Mouse (Mus musculus) MN1 (cell line): ENCODE data around the gene Gpr156.

Source experiments
- DNase-seq: peaks from one replicate; pipeline ENCODE4 v3.0.0-alpha.2; 2016; ENCODE audit warnings: low spot score

Gpr156 gene

GRCm38 (mm10) chr16:37916138-37916817 lies at the start of gene Gpr156:
TSS of gene Gpr156 (plus strand) at chr16:37916496.
- DNase-seq, result no peak

DNA sequence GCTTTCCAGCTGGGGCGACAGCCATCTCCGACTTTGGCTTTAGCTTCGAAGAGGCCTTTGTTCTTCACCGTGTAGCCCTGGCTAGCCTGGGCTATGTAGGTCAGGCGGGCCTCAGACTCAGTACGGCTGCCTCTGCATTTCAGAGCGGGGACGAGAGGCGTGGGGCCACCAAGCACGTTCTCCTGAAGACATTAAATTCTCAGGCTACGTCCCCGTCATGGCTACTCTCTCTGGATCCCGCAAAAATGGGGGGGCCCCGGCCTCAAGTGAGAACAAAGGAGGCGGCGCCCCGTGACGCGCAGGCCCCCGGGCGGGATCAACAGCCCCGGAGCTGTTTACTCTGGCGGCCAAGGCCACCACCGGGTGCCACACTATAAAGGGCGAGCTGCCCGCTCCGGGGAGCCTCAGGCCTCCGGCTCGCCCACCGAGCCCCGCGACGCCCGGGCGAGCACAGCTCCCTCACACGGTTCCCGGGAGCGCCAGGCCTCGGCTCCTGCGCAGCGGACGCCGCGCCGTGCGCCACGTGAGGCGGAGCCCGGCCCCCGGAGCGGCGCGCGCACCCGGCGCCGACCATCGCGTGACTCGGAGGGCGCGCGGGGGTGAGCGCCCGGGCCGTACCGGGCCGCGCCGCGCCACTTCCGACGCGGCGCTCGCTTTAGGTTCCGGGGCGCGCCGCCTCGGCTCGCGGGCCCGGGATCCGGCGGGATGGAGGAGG lies 48.3 kb upstream of the Gpr156 start, which contains the start of gene Lrrc58:
Gene Lrrc58 (plus strand): TSS at position 599 of the 715 bp plus-strand sequence.
- peak; percentile 86 for DNase-seq

DNA sequence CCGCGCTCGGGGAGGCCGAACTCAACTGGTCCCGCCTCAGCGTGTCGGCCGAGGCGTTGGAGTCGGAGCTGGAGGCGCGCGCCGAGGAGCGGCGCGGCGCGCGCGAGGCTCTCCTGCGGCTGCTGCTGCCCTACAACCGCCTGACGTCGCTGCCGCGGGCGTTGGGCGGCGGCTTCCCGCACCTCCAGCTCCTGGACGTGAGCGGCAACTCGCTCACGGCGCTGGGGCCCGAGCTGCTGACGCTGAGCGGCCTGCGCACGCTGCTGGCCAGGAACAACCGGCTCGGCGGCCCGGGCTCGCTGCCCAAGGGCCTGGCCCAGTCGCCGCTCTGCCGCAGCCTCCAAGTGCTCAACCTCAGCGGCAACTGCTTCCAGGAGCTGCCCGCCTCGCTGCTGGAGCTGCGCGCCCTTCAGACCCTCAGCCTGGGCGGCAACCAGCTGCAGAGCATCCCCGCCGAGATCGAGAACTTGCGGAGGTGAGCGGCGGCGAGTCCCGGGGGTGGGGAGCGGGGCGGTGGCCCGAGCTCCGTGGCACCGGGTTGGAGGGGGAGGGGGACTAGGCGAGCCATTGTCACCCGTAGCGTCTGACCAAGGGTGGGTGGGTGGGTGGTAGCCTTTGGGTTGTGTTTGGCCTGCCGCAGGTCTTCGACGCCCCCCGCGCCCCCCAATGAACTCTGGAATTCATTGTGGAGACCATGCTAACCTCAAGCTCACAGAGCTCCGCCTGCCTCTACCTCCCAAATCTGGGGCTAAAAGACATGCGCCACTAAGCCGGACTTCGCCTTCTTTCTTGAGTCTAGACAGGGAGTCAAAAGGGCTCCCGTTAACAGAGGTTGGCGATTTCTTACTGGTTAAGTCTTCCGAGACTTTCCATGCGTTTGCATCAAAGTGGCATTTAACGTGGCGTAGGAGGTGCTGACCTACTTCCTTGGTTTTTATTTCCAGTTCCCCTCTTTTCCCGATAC lies 47.5 kb upstream of the Gpr156 start:
- peak; percentile 74 for DNase-seq

DNA sequence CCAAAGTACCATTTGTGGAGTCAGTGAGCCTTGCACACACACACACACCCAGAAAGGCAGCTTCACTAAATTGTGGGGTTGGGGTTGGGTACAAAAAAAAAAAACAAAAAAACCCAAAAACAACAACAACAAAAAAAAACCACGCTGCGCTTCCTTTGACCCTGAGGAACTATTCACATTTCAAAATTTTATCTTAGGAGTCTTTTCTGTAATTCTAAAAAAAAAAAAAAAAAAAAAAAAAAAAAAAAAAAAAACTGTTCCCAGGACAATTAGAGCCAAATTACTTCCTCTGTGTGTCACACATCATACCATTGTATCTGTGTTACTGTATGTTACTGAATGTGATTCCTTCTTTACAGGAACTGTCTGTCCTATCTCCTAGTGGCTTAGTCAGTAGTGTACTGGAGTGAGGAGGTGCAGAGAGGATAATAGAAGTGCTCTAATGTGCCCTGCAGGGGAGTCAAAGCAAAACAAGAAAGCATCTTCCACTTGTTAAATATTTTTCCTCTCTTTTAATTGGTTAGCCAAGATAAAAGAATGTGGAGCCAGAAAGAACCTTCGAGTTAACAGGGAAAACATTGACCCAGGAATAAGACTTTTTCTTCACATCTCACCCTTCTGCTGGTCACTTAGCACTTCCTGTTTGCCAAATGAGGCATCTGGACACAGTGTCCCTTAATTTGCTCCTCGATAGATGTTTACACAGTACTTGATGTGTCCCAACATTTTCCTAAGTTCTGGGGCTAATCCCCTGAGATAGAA lies 46.6 kb upstream of the Gpr156 start:
- DNase-seq, result peak; percentile 36

GRCm38 (mm10) chr16:37871112-37871715 lies 45.1 kb upstream of the Gpr156 start:
- no peak for DNase-seq

DNA sequence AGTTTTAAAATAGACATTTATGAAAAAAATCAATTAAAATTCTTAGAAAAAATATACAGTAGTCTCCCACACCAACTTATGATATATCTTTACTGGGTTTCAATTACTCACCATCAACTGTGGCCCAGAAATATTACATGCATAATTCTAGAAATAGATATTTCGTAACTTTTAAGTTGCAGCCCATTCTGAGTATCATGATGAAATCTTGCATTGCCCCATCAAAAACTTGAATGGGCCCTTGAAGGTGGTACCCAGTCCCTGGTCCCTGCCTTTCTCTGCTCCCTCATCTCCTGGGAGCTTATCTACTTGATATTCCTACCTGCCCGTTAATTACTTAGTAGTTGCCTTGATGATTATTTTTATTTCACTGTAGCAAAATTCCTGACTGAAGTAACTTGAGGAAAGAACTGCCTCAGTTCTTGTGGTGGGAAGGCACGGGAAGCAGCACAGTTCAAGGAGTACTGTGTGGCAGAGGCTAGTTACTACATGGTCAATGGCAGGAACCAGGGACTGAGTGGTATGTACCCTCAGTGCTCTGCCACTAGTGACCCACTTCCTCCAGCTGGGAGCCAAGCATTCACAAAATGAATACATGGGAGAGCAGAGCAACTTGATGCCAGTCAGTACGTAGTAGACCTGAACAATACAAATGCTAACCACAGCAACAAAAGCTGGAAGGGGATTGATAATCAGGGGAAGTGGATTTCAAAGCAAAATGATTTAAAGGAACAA lies 41.6 kb upstream of the Gpr156 start:
- DNase-seq, result no peak

DNA sequence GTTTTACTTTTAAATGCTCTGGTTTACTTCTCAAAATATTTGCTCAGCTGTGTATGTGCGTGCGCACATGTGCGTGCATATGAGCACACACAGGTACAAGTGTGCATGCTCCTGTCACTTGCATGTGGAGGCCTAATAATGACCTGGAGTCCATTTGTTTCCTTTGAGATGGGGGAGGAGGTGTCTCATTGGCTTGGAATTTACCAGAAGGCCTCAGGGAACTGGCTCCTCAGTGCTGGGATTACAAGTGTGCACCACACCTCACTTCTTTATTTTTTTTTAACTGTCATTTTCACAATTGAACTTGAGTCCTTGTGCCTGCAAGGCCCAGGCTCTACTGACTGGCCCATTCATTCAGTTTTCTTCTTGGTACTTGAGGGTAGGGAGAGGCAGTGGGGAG lies 38.9 kb upstream of the Gpr156 start:
- no peak for DNase-seq

DNA sequence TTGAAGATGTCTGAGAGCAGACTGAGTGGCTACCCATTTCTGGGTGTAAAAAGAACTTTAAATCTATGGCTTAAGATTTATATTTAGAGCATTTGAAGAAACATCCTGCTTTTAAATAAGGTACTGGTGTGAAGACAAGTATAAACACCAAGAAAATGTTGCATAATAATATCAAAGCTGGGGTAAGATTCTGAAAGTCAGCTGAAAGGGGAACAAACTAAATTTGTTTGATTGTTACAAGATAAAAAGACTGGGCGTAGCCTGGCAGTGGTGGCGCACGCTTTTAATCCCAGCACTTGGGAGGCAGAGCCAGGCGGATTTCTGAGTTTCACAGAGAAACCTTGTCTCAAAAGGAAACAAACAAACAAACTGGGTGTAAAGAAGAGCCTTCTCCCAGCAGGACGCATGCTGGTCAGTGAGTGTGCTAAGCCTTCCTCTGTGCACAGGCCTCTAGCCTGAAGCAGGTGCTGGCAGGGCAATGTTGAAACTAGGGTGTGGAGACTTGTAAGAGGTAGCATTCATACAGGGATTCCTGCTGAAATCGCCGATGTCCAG lies 37.3 kb upstream of the Gpr156 start:
- DNase-seq, result no peak

GRCm38 (mm10) chr16:37879750-37880419 lies 36.4 kb upstream of the Gpr156 start:
- DNase-seq, result no peak

DNA sequence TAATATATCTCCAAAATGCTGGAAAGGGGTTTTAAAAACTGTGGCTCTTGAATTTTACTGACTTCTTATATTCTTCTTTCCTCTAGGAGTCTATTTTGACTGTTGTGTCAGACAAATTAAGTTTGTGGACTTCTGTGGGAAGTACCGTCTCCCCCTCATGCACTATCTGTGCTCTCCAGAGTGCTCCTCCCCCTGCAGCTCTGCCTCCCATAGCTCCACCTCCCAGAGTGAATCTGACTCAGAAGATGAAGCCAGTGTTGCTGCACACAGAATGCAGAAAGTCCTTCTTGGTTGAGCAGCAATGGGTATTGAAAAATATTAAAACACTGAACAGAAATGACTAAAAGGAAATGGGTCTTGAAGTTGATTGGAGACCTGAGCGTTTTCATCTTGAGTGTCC lies 35.1 kb upstream of the Gpr156 start:
- DNase-seq, result no peak

- no peak for DNase-seq
Observed at GRCm38 (mm10) chr16:37888986-37889385, 27.3 kb upstream of the Gpr156 start.

- DNase-seq, result no peak
Observed at GRCm38 (mm10) chr16:37892667-37893066, 23.6 kb upstream of the Gpr156 start.

- DNase-seq, result no peak
Observed at GRCm38 (mm10) chr16:37893381-37893780, 22.9 kb upstream of the Gpr156 start.

GRCm38 (mm10) chr16:37893942-37894341 lies 22.4 kb upstream of the Gpr156 start:
- no peak for DNase-seq

DNA sequence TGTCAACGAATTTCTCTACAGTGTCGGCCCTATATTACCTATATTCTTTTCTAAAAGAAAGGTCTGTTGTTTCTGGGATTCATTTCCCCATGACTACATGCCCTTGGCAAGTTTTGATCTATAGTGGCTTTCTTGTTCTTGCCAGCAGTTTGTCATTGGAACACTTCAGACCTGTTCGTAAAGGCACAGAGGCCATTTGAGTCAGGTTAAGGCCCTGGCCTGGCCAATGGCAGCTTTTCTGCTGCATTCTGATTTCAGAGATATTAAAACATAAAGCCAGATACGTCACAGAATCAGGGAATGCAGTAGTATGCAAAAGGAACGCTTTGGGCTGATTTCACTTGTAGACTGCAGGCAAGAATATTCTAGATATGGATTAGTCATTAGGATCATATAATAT lies 17.5 kb upstream of the Gpr156 start:
- DNase-seq, result no peak

GRCm38 (mm10) chr16:37899357-37899756 lies 16.9 kb upstream of the Gpr156 start:
- peak; percentile 9 for DNase-seq

DNA sequence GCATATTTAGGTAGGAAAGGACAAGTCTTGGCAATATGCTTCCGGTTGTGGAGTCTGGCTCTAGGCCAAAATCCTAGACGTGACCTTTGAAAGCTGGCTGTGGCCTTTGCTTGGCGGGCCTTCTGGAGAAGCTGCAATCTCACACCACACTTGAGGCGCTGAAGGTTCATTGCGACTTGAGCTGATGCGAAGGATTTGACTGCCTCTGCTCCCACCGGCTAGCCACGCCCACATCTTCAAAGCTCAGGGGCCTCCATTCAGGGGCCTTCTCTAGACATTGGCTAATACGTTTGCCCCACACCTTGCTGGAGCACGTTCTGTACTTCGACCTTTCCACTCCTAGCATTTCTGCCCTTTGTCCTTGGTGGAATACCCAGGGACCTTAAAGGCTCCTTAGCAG lies 15.0 kb upstream of the Gpr156 start:
- no peak for DNase-seq

DNA sequence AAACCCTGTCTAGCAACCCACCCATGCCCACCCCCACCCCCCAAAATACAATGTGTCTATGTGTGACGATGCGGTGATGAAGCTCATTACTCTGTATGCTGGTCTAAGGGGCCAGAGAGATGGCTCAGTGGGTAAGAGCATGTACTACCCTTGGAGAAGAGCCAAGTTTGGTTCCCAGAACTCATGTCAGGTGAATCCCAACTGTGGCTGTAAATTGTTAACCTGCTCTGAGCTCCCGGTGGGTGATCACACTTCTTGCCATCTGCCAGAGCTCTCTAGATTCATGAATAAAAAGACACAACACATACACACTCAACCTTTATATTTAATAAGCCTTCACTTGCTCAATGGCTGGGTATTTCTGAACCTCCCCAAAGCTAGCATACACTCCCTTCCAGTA lies 9.8 kb upstream of the Gpr156 start:
- DNase-seq, result no peak

DNA sequence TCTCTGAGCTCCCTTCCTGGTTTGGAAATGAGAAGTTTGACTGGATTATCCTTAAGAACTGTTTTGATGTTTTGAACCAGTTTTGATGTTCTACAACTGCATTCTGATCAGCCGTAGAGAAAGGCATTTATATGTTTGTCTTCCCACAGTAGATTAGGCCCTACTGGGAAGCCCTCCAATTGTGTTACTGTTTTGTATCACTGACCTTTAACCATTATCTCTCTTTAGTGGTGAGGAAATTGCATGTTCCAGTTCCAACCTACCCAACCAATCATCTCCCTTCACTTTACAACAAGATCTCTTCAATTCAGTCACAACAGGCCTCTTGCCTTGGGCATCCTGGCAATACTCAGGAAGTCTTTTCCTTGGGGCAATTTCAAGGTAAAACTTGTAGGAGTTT lies 5.2 kb upstream of the Gpr156 start:
- no peak for DNase-seq

DNA sequence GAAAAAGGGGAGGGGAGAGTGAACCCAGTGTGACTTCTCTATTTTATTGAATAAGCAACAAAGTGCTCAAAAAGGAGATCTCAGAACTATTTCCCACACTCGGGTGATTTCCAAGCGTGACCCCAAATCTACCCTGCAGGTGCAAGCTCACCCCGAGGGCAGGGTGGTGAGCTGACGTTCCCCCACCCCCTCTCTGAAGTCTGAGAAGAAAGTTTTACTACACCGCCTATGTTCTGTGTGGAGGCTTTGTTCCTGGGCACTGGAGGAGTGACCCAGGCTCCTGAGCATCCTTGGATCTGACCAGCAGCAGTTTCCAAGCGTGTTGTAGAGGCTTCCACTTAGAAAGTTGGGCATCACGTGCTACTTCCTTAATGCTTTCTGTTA lies 514 bp downstream of the Gpr156 start:
- no peak for DNase-seq
